ENCODE assay signal across 29 mouse cellular contexts in the genomic region with DNA sequence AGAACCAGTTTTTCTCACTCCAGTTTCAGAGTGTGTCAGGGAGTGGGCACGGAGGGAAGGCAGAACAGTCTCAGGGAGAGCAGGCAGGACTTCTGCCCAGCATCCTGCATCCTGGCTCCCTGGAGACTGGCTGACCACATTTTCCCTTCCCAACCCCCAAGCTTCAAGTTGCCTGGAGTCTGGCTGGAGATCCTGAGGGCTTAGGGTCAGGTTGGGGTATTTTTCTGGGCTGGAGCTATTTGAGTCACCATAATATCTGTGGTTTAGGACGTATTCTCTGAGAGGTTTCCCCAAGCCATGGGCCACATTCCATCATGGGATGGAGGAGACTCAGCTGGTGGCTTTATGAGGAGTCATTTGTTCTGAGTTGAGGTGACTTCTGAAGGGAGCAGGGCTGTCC. TPM values are rescaled to one million over a fixed set of nuclear protein-coding genes. Genes with fewer than 3 reads are reported as not detected.
A peak's percentile ranks its signal among the peaks of the same experiment; 100 is the strongest.
DNase-seq lines count a peak whose midpoint lies in the region; ATAC-seq and TF ChIP-seq lines count a peak whose summit lies in the region.
"Had no signal": no experiment of that assay in that cellular context is flagged by ENCODE, and none has a peak within 500 bp of the region (broad histone marks: within the 10 kb centered on the region; RNA-seq: fewer than 3 reads in every experiment).

No protein-coding gene starts in this region.

- peak overlapping the region; percentile 45 for H3K4me2 ChIP-seq in myocyte (ENCODE audit: low read depth)
- no peak overlapping the region for H3K4me2 ChIP-seq in hindbrain, embryonic 12.5 days (replicated peaks)
- H3K4me2 ChIP-seq: embryonic facial prominence, embryonic 12.5 days; heart, embryonic 12.5 days; hindbrain, embryonic 14.5 days; limb, embryonic 13.5 days; liver, embryonic 11.5 days; lung, embryonic 15.5 days; neural tube, embryonic 13.5 days had no signal

- peak; percentile 11 to 30 for DNase-seq in kidney, adult 8-10 months
- no peak for DNase-seq in kidney, adult 18-20 months
- DNase-seq in fibroblast of lung, adult 2 months (ENCODE audit: low read depth): peak; percentile 39
- DNase-seq in thymus, postnatal 36 days: no peak
- DNase-seq: B cell, adult 2 months; cerebellum, adult 11-12 months; cerebellum, adult 9-11 months; embryo, embryonic 11 days; forebrain, postnatal 0 days; heart, adult 2 months; heart, postnatal 4 days; thymus, adult 2 months; thymus, postnatal 4 days had no signal

- H3K4me1 ChIP-seq in hindbrain, embryonic 12.5 days: peaks cover 6% of the 10 kb centered on the region; the same call in 1 of the 2 replicates
- H3K4me1 ChIP-seq: embryonic facial prominence, embryonic 12.5 days; limb, embryonic 13.5 days had no signal

- H3K79me3 ChIP-seq in C2C12 (ENCODE audit: low read depth): no peaks in the 10 kb centered on the region

- no peak for TF ChIP-seq CTCF in C2C12 (IDR thresholded peaks at IDR 0.05; ENCODE audit: control insufficient read depth, insufficient read depth, insufficient read length)

- H3ac ChIP-seq in C2C12 (ENCODE audit: control insufficient read depth, insufficient read length, low read depth) (peak overlapping the region; percentile 8), myocyte (ENCODE audit: control insufficient read depth, insufficient read length) (no peak overlapping the region)

- H3K9ac ChIP-seq in hindbrain, embryonic 12.5 days: no peak overlapping the region
- H3K9ac ChIP-seq: embryonic facial prominence, embryonic 12.5 days; forebrain, postnatal 0 days; heart, embryonic 12.5 days; hindbrain, embryonic 14.5 days; limb, embryonic 13.5 days; lung, embryonic 15.5 days; neural tube, embryonic 13.5 days had no signal

- H3K79me2 ChIP-seq in C2C12 (ENCODE audit: control insufficient read depth, insufficient read depth) (no peaks in the 10 kb centered on the region), myocyte (ENCODE audit: control insufficient read depth, insufficient read depth) (no peaks in the 10 kb centered on the region)

- H3K27me3 ChIP-seq in C2C12 (ENCODE audit: control insufficient read depth, insufficient read depth, insufficient read length) (no peaks in the 10 kb centered on the region), myocyte (ENCODE audit: control insufficient read depth, insufficient read depth, insufficient read length) (no peaks in the 10 kb centered on the region)
- no peaks in the 10 kb centered on the region for H3K27me3 ChIP-seq in hindbrain, embryonic 12.5 days
- H3K27me3 ChIP-seq: embryonic facial prominence, embryonic 12.5 days; lung, embryonic 15.5 days; neural tube, embryonic 13.5 days had no signal

- 76% methylated on average over 2 of the region's 2 CpGs for WGBS in hindbrain, embryonic 12.5 days

- TF ChIP-seq POLR2A in myocyte (IDR thresholded peaks at IDR 0.05; ENCODE audit: insufficient read length, low read depth): no peak

- H3K4me3 ChIP-seq in C2C12 (ENCODE audit: insufficient read depth, poor library complexity, severe bottlenecking): no peak overlapping the region
- no peak overlapping the region for H3K4me3 ChIP-seq in myocyte
- no peak overlapping the region for H3K4me3 ChIP-seq in hindbrain, embryonic 12.5 days
- H3K4me3 ChIP-seq: embryonic facial prominence, embryonic 12.5 days; heart, adult 2 months; heart, embryonic 12.5 days; limb, embryonic 13.5 days; lung, embryonic 15.5 days; midbrain, embryonic 10.5 days; neural tube, embryonic 13.5 days had no signal

- H3K36me3 ChIP-seq in C2C12 (ENCODE audit: control insufficient read depth, insufficient read depth) (no peaks in the 10 kb centered on the region), myocyte (ENCODE audit: control insufficient read depth, insufficient read depth) (no peaks in the 10 kb centered on the region)
- no peaks in the 10 kb centered on the region for H3K36me3 ChIP-seq in hindbrain, embryonic 12.5 days
- H3K36me3 ChIP-seq: embryonic facial prominence, embryonic 12.5 days; heart, embryonic 12.5 days; limb, embryonic 13.5 days; lung, embryonic 15.5 days; midbrain, embryonic 10.5 days; neural tube, embryonic 13.5 days had no signal

- no peak overlapping the region for H3K27ac ChIP-seq in hindbrain, embryonic 12.5 days
- H3K27ac ChIP-seq: embryonic facial prominence, embryonic 12.5 days; heart, adult 2 months; hindbrain, embryonic 14.5 days; limb, embryonic 13.5 days; lung, embryonic 15.5 days; midbrain, embryonic 10.5 days; neural tube, embryonic 13.5 days had no signal

- no peaks in the 10 kb centered on the region for H3K9me3 ChIP-seq in hindbrain, embryonic 12.5 days (replicated peaks)
- H3K9me3 ChIP-seq: embryonic facial prominence, embryonic 12.5 days; lung, embryonic 15.5 days had no signal

- no peak for ATAC-seq in hindbrain, embryonic 12.5 days (ENCODE audit: low FRiP score)
- ATAC-seq: forebrain, postnatal 0 days; intestine, postnatal 0 days had no signal

TF ChIP-seq in C2C12, 6 proteins besides CTCF, POLR2A, EP300 and RAD21:
- TF ChIP-seq USF1 (IDR thresholded peaks at IDR 0.05; ENCODE audit: low read depth) (no peak), FOSL1 (IDR thresholded peaks at IDR 0.05; ENCODE audit: insufficient read depth, low read length, poor library complexity, severe bottlenecking) (peak; percentile 88), CEBPB (IDR thresholded peaks at IDR 0.05; ENCODE audit: low read depth) (no peak), MAX (IDR thresholded peaks at IDR 0.05) (peak; percentile 83), MYOG (IDR thresholded peaks at IDR 0.05; ENCODE audit: control insufficient read depth, extremely low read depth, insufficient read length) (no peak), MYOD1 (IDR thresholded peaks at IDR 0.05; ENCODE audit: control insufficient read depth, insufficient read length, low read depth) (peak; percentile 59)

TF ChIP-seq in myocyte, 11 proteins besides CTCF, POLR2A, EP300 and RAD21:
- TF ChIP-seq MYOG (IDR thresholded peaks at IDR 0.05; ENCODE audit: control insufficient read depth in 1 of 3, insufficient read depth in 1 of 3, insufficient read length in 2 of 3, low read depth in 2 of 3) (no peak), CEBPB (IDR thresholded peaks at IDR 0.05; ENCODE audit: insufficient read depth, poor library complexity, severe bottlenecking) (no peak), TCF12 (IDR thresholded peaks at IDR 0.05; ENCODE audit: insufficient read depth, poor library complexity, severe bottlenecking) (no peak), E2F4 (IDR thresholded peaks at IDR 0.05; ENCODE audit: insufficient read depth) (no peak), MYOD1 (IDR thresholded peaks at IDR 0.05; ENCODE audit: control insufficient read depth in 1 of 3, insufficient read length in 2 of 3, low read depth in 2 of 3) (no peak), TCF3 (IDR thresholded peaks at IDR 0.05; ENCODE audit: insufficient read length, low read depth) (no peak)

RNA-seq across cellular contexts. Expression of a gene that starts 7.7 kb away (rescaled TPM):
- polyA plus RNA-seq in C2C12 (2012; fragmentation: generic; extraction: Trizol): not detected
- polyA plus RNA-seq in myocyte (2012; fragmentation: generic; extraction: Trizol): not detected
- polyA plus RNA-seq in hindbrain, embryonic 12.5 days (2016; fragmentation: Nextera tagmentation; extraction: Ambion mirVana): not detected in 2 replicates
- polyA plus RNA-seq: embryonic facial prominence, embryonic 12.5 days; forebrain, embryonic 11.5 days; forebrain, postnatal 0 days; heart, adult 2 months; heart, embryonic 12.5 days; heart, postnatal 0 days; hindbrain, embryonic 14.5 days; intestine, postnatal 0 days; limb, embryonic 13.5 days; liver, embryonic 11.5 days; liver, embryonic 16.5 days; lung, embryonic 15.5 days; midbrain, embryonic 10.5 days; midbrain, postnatal 0 days; neural tube, embryonic 13.5 days; thymus, adult 2 months had no signal

RNA-seq across cellular contexts. Expression of a gene that starts 8.3 kb away (rescaled TPM):
- polyA plus RNA-seq in C2C12 (2012; fragmentation: generic; extraction: Trizol): not detected
- not detected for polyA plus RNA-seq in myocyte (2012; fragmentation: generic; extraction: Trizol)
- polyA plus RNA-seq in hindbrain, embryonic 12.5 days (2016; fragmentation: Nextera tagmentation; extraction: Ambion mirVana): not detected in 2 replicates
- polyA plus RNA-seq: embryonic facial prominence, embryonic 12.5 days; forebrain, embryonic 11.5 days; forebrain, postnatal 0 days; heart, adult 2 months; heart, embryonic 12.5 days; heart, postnatal 0 days; hindbrain, embryonic 14.5 days; intestine, postnatal 0 days; limb, embryonic 13.5 days; liver, embryonic 11.5 days; liver, embryonic 16.5 days; lung, embryonic 15.5 days; midbrain, embryonic 10.5 days; midbrain, postnatal 0 days; neural tube, embryonic 13.5 days had no signal

RNA-seq across cellular contexts. Expression of a gene that starts 16.7 kb away (rescaled TPM):
- polyA plus RNA-seq in C2C12 (2012; fragmentation: generic; extraction: Trizol): not detected
- polyA plus RNA-seq in myocyte (2012; fragmentation: generic; extraction: Trizol): not detected
- 0.39 and 0.48 TPM in 2 replicates for polyA plus RNA-seq in hindbrain, embryonic 12.5 days (2016; fragmentation: Nextera tagmentation; extraction: Ambion mirVana)
- polyA plus RNA-seq: forebrain, embryonic 11.5 days; heart, adult 2 months; heart, embryonic 12.5 days; heart, postnatal 0 days; liver, embryonic 11.5 days; liver, embryonic 16.5 days; midbrain, embryonic 10.5 days had no signal

RNA-seq across cellular contexts. Expression of a gene that starts 18.0 kb away (rescaled TPM):
- polyA plus RNA-seq in C2C12 (2012; fragmentation: generic; extraction: Trizol) (not detected), myocyte (2012; fragmentation: generic; extraction: Trizol) (not detected)
- polyA plus RNA-seq in hindbrain, embryonic 12.5 days (2016; fragmentation: Nextera tagmentation; extraction: Ambion mirVana): not detected in 2 replicates
- polyA plus RNA-seq: embryonic facial prominence, embryonic 12.5 days; forebrain, embryonic 11.5 days; heart, adult 2 months; heart, embryonic 12.5 days; heart, postnatal 0 days; intestine, postnatal 0 days; limb, embryonic 13.5 days; liver, embryonic 11.5 days; liver, embryonic 16.5 days; lung, embryonic 15.5 days; midbrain, embryonic 10.5 days had no signal

RNA-seq across cellular contexts. Expression of a gene that starts 36.0 kb away (rescaled TPM):
- polyA plus RNA-seq in C2C12 (2012; fragmentation: generic; extraction: Trizol) (not detected), myocyte (2012; fragmentation: generic; extraction: Trizol) (not detected)
- polyA plus RNA-seq in hindbrain, embryonic 12.5 days (2016; fragmentation: Nextera tagmentation; extraction: Ambion mirVana): not detected in 2 replicates
- polyA plus RNA-seq: embryonic facial prominence, embryonic 12.5 days; forebrain, embryonic 11.5 days; forebrain, postnatal 0 days; heart, adult 2 months; heart, embryonic 12.5 days; heart, postnatal 0 days; hindbrain, embryonic 14.5 days; intestine, postnatal 0 days; limb, embryonic 13.5 days; liver, embryonic 11.5 days; lung, embryonic 15.5 days; midbrain, postnatal 0 days; neural tube, embryonic 13.5 days had no signal

Comparison
In these comparisons a context has a peak if more than half of its experiments do, and no peak if none do; other contexts are left out.
1. DNase-seq: peak in kidney, adult 8-10 months (2 of 2) and fibroblast of lung, adult 2 months (single experiment); none in kidney, adult 18-20 months (single experiment) and thymus, postnatal 36 days (0 of 2).